Mouse (Mus musculus) thymus, adult 2 months (tissue): ENCODE measurements around the gene Anapc5. TPM values are rescaled to one million over a fixed set of nuclear protein-coding genes. Genes with fewer than 3 reads are reported as not detected.

ENCODE experiments used
- DNase-seq: peaks from one replicate; pipeline ENCODE4 v3.0.0; 2021
- H3K27ac ChIP-seq: fragments of 200-500 bp; 2 replicates; pipeline ENCODE4 v1.5.1; 2012; ENCODE audit warnings: low read length, control low read depth; ENCODE audit not compliant: control insufficient read depth, insufficient read depth
- H3K27me3 ChIP-seq: fragments of 200-500 bp; 2 replicates; pipeline ENCODE4 v1.6.1; 2012; ENCODE audit warnings: mild to moderate bottlenecking, low read length, moderate library complexity, mixed read lengths; ENCODE audit not compliant: control insufficient read depth, insufficient read depth
- H3K36me3 ChIP-seq: fragments of 200-500 bp; 2 replicates; pipeline ENCODE4 v1.6.1; 2012; ENCODE audit warnings: mild to moderate bottlenecking, low read length, moderate library complexity; ENCODE audit not compliant: control insufficient read depth, insufficient read depth
- H3K4me1 ChIP-seq: fragments of 200-500 bp; replicated peaks from 2 replicates; pipeline ENCODE4 v1.6.1; 2012; ENCODE audit warnings: low read length; ENCODE audit not compliant: control insufficient read depth, insufficient read depth
- H3K4me3 ChIP-seq: fragments of 200-500 bp; 2 replicates; pipeline ENCODE4 v1.5.1; 2012; ENCODE audit warnings: mild to moderate bottlenecking, low read length, control low read depth, moderate library complexity; ENCODE audit not compliant: control insufficient read depth, insufficient read depth
- CTCF ChIP-seq: fragments of 200-500 bp; IDR thresholded peaks from 2 replicates; pipeline ENCODE4 v1.5.1; 2012; ENCODE audit warnings: mild to moderate bottlenecking, control low read depth, low read length, moderate library complexity, borderline replicate concordance; ENCODE audit not compliant: control insufficient read depth, poor library complexity, insufficient read depth; ENCODE audit errors: extremely low read depth
- POLR2A ChIP-seq: fragments of 200-500 bp; IDR thresholded peaks from 2 replicates; pipeline ENCODE4 v1.6.1; 2012; ENCODE audit warnings: mild to moderate bottlenecking, low read length, control low read depth, moderate library complexity; ENCODE audit not compliant: control insufficient read depth, poor library complexity, insufficient read depth; ENCODE audit errors: extremely low read depth
- WGBS: fragments of 180-500 bp; shearing (Covaris S2); methylation state at CpG from one replicate; pipeline ENCODE4 v1.1.7; 2018; 5-methylcytosine and 5-hydroxymethylcytosine counted together
- polyA plus RNA-seq: library from polyadenylated mRNA; depleted of rRNA; stranded (reverse); fragments of >200 nt; gene quantifications from 2 replicates; pipeline ENCODE4 v1.2.3, GENCODE M21; 2012; rRNA removed

Gene Anapc5
- polyA plus RNA-seq, 1 experiment = 489 TPM

DNA sequence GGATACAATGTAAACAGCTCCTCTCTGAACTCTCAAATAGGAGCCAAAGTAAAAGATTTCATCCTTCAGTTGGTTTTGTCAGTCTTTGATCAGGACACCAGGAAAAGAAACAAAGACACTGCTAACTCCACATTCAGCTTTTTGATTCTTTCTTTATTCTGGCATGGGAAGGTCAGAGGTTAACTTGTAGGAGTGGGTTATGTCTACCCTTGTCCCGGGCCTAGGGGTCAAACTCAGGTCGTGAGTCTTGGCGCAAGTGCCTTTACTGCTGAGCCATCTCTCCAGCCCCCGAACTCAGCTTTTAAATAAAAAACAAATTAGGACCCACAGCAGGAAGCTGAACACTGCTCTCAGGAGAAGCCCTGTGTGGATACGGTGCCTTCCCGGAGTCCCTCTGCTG, 65.0 kb downstream of the Anapc5 start:
- no peaks in the 10 kb centered on the region for H3K27me3 ChIP-seq
- WGBS = 98% methylated on average over 6 of the region's 6 CpGs
- TF ChIP-seq CTCF (no peak), POLR2A (no peak)
- no peak overlapping the region for H3K27ac ChIP-seq
- no peak overlapping the region for H3K4me3 ChIP-seq
- DNase-seq = no peak
- H3K4me1 ChIP-seq = peaks cover 6% of the 10 kb centered on the region; the same call in 1 of the 2 replicates
- H3K36me3 ChIP-seq = no peaks in the 10 kb centered on the region

DNA sequence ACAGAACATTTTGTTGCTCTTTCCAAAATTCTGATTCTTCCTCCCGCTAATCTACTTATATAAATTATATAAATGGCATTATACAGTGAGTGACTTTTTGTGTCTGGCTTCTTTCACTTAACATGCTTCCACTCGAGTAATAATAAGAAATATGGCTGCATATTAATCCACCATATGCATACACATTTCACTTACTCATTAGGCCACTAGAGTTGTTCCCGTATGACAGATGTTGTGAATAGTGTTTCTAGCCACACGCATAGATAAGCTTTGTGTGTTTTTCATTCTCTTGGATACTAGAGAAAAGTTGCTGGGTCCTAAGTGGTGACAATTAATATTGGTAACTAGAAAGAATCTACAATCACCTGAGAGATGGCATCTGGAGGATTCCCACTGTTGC, 65.5 kb downstream of the Anapc5 start:
- H3K27ac ChIP-seq = no peak overlapping the region
- no peaks in the 10 kb centered on the region for H3K36me3 ChIP-seq
- H3K4me1 ChIP-seq = peaks cover 6% of the 10 kb centered on the region; the same call in 1 of the 2 replicates
- H3K4me3 ChIP-seq = no peak overlapping the region
- no peak for DNase-seq
- TF ChIP-seq CTCF (no peak), POLR2A (no peak)
- no peaks in the 10 kb centered on the region for H3K27me3 ChIP-seq
- 99% methylated on average over 4 of the region's 4 CpGs for WGBS

DNA sequence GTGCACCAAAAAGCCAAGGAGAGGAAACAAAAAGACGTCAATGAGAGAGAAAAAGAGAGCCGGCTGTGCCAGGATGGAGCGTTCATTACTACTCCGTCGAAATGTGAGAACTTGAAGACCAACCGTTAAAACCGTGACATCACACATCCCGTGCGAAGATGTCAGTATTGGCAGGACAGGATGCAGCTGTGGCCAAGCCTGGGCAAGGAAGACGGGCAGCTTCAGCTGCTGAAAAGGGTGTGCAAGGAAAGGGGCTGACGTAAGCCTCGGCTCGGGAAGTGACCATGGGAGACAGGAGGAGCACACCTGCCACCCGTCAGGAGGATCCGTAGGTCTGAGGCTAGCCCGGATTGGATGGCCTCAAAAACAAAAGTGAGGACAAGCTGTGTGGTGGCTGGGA, 66.7 kb downstream of the Anapc5 start:
- TF ChIP-seq POLR2A (no peak), CTCF (no peak)
- DNase-seq = no peak

GRCm38 (mm10) chr5:122747950-122748349, 73.2 kb downstream of the Anapc5 start:
- Histone ChIP-seq H3K4me3 (no peak overlapping the region), H3K4me1 (0 out of 2 replicates have a peak, but pooled peaks cover 4% of the 10 kb centered on the region), H3K27ac (no peak overlapping the region), H3K36me3 (no peaks in the 10 kb centered on the region), H3K27me3 (no peaks in the 10 kb centered on the region)
- no peak for TF ChIP-seq POLR2A
- TF ChIP-seq CTCF = no peak
- no peak for DNase-seq
- WGBS = 97% methylated on average over 7 of the region's 7 CpGs

More for the DNA sequence above, 66.7 kb downstream of the Anapc5 start:
- peaks cover 6% of the 10 kb centered on the region; the same call in 1 of the 2 replicates for H3K4me1 ChIP-seq
- H3K4me3 ChIP-seq = no peak overlapping the region
- H3K27me3 ChIP-seq = no peaks in the 10 kb centered on the region
- H3K36me3 ChIP-seq = no peaks in the 10 kb centered on the region
- WGBS = 62% methylated on average over 16 of the region's 16 CpGs
- no peak overlapping the region for H3K27ac ChIP-seq

DNA sequence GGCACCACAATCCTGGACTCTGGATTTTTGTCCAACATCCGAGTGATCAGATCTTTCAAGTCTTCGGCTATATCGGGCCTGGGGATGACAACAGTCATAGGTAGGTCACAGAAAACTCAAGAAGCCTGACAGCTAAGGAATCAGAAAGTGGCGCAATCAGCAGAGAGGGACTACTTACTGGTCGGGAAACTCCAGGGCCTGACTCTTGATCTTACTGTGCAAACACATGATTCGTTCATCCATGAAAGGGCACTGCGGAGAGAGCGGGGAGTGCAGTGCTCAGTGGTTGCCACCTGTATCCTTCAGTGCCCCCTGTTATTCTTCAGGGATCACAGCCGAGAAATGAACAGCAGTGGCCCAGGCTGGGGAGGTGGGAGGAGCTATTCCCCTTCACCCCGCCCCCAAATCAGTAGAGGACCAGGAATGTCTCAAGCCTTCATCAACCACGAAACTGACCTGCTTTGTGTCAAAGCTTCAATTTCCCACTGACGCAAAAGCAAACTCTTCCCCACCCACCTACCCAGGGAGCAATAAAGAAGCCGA, 77.2 kb downstream of the Anapc5 start:
- H3K27me3 ChIP-seq = no peaks in the 10 kb centered on the region
- DNase-seq = no peak

More for the DNA sequence above, 77.2 kb downstream of the Anapc5 start:
- TF ChIP-seq POLR2A (no peak), CTCF (no peak)
- Histone ChIP-seq H3K4me1 (0 out of 2 replicates have a peak, but pooled peaks cover 4% of the 10 kb centered on the region), H3K27ac (no peak overlapping the region), H3K4me3 (no peak overlapping the region), H3K36me3 (no peaks in the 10 kb centered on the region)
- 95% methylated on average over 13 of the region's 13 CpGs for WGBS

Other genes with a start within 250 kb of the Anapc5 start
- 0.52 and 1.6 TPM in 2 replicates for gene Ift81, start 206.8 kb downstream of the Anapc5 start, polyA plus RNA-seq
- 12.9 and 18.5 TPM in 2 replicates for gene P2rx7, start 177.4 kb downstream of the Anapc5 start, polyA plus RNA-seq
- gene P2rx4, start 113.8 kb downstream of the Anapc5 start, polyA plus RNA-seq = 41.0 and 51.4 TPM in 2 replicates
- gene Camkk2, start 41.9 kb downstream of the Anapc5 start, polyA plus RNA-seq = 31.1 and 40.9 TPM in 2 replicates
- gene Rnf34, start 28.7 kb upstream of the Anapc5 start, polyA plus RNA-seq = 21.7 and 24.7 TPM in 2 replicates
- gene Kdm2b, start 168.5 kb upstream of the Anapc5 start, polyA plus RNA-seq = 65.1 and 73.9 TPM in 2 replicates
- gene Orai1, start 193.7 kb upstream of the Anapc5 start, polyA plus RNA-seq = 76.9 and 87.4 TPM in 2 replicates
- 0.15 TPM in 1 of 2 replicates, not detected in the other for gene Morn3, start 225.7 kb upstream of the Anapc5 start, polyA plus RNA-seq
- 43.6 and 45.7 TPM in 2 replicates for gene Tmem120b, start 247.1 kb upstream of the Anapc5 start, polyA plus RNA-seq